In genomic region chr16:90625301-90626034, GRCm38 (mm10) we compare ENCODE assay signal across 12 mouse cellular contexts.
DNase-seq lines count a peak whose midpoint lies in the region; ATAC-seq lines count a peak whose summit lies in the region.
"Had no signal": no experiment of that assay in that cellular context is flagged by ENCODE, and none has a peak within 500 bp of the region (broad histone marks: within the 10 kb centered on the region; RNA-seq: fewer than 3 reads in every experiment).

No protein-coding gene starts in this region.

- H3K4me2 ChIP-seq in kidney, embryonic 15.5 days, result no peak overlapping the region
- H3K4me2 ChIP-seq in embryonic facial prominence, embryonic 12.5 days (replicated peaks), result no peak overlapping the region
- no peak overlapping the region for H3K4me2 ChIP-seq in limb, embryonic 13.5 days (replicated peaks)
- H3K4me2 ChIP-seq in hindbrain, embryonic 14.5 days (replicated peaks), result no peak overlapping the region
- H3K4me2 ChIP-seq: liver, embryonic 12.5 days; midbrain, embryonic 11.5 days had no signal

- no peak overlapping the region for H3K9ac ChIP-seq in kidney, embryonic 15.5 days
- H3K9ac ChIP-seq in embryonic facial prominence, embryonic 12.5 days, result no peak overlapping the region
- H3K9ac ChIP-seq in limb, embryonic 13.5 days, result no peak overlapping the region
- no peak overlapping the region for H3K9ac ChIP-seq in hindbrain, embryonic 14.5 days
- H3K9ac ChIP-seq: liver, embryonic 12.5 days had no signal

- no peaks in the 10 kb centered on the region for H3K36me3 ChIP-seq in kidney, embryonic 15.5 days
- no peaks in the 10 kb centered on the region for H3K36me3 ChIP-seq in embryonic facial prominence, embryonic 12.5 days
- H3K36me3 ChIP-seq in limb, embryonic 13.5 days, result no peaks in the 10 kb centered on the region
- H3K36me3 ChIP-seq in hindbrain, embryonic 14.5 days (replicated peaks; ENCODE audit: control insufficient read depth, insufficient read depth), result no peaks in the 10 kb centered on the region
- H3K36me3 ChIP-seq: liver, embryonic 12.5 days had no signal

- no peaks in the 10 kb centered on the region for H3K27me3 ChIP-seq in kidney, embryonic 15.5 days
- H3K27me3 ChIP-seq in embryonic facial prominence, embryonic 12.5 days, result no peaks in the 10 kb centered on the region
- no peaks in the 10 kb centered on the region for H3K27me3 ChIP-seq in limb, embryonic 13.5 days
- H3K27me3 ChIP-seq in hindbrain, embryonic 14.5 days (ENCODE audit: control insufficient read depth, insufficient read depth, low read length), result no peaks in the 10 kb centered on the region
- H3K27me3 ChIP-seq: liver, embryonic 12.5 days had no signal

- H3K4me3 ChIP-seq in kidney, embryonic 15.5 days (replicated peaks), result no peak overlapping the region
- H3K4me3 ChIP-seq in embryonic facial prominence, embryonic 12.5 days, result no peak overlapping the region
- no peak overlapping the region for H3K4me3 ChIP-seq in limb, embryonic 13.5 days
- no peak overlapping the region for H3K4me3 ChIP-seq in hindbrain, embryonic 14.5 days (replicated peaks; ENCODE audit: low read length)
- H3K4me3 ChIP-seq: left cerebral cortex, adult 2 months; liver, embryonic 12.5 days had no signal

- 56% methylated on average over 16 of the region's 16 CpGs for WGBS in kidney, embryonic 15.5 days
- WGBS in embryonic facial prominence, embryonic 12.5 days, result 61% methylated on average over 16 of the region's 16 CpGs
- 61% methylated on average over 16 of the region's 16 CpGs for WGBS in limb, embryonic 13.5 days
- WGBS in hindbrain, embryonic 14.5 days, result 68% methylated on average over 16 of the region's 16 CpGs

- no peak for ATAC-seq in kidney, embryonic 15.5 days (replicated peaks; ENCODE audit: low FRiP score)
- ATAC-seq in embryonic facial prominence, embryonic 12.5 days (ENCODE audit: insufficient number of reproducible peaks, insufficient read depth, low FRiP score, low TSS enrichment), result no peak
- ATAC-seq in limb, embryonic 13.5 days (ENCODE audit: low FRiP score, low read depth), result no peak
- no peak for ATAC-seq in hindbrain, embryonic 14.5 days (ENCODE audit: low FRiP score)
- ATAC-seq: liver, embryonic 12.5 days had no signal

- H3K9me3 ChIP-seq in kidney, embryonic 15.5 days (replicated peaks), result no peaks in the 10 kb centered on the region
- no peaks in the 10 kb centered on the region for H3K9me3 ChIP-seq in embryonic facial prominence, embryonic 12.5 days
- H3K9me3 ChIP-seq in limb, embryonic 13.5 days, result 0 out of 2 replicates have a peak, but pooled peaks cover 6% of the 10 kb centered on the region
- H3K9me3 ChIP-seq in hindbrain, embryonic 14.5 days (ENCODE audit: control insufficient read depth, low read length), result no peaks in the 10 kb centered on the region
- H3K9me3 ChIP-seq: liver, embryonic 12.5 days had no signal

- peaks cover 66% of the 10 kb centered on the region for H3K4me1 ChIP-seq in kidney, embryonic 15.5 days
- H3K4me1 ChIP-seq in embryonic facial prominence, embryonic 12.5 days, result peaks cover 66% of the 10 kb centered on the region
- peaks cover 79% of the 10 kb centered on the region for H3K4me1 ChIP-seq in limb, embryonic 13.5 days
- peaks cover 42% of the 10 kb centered on the region for H3K4me1 ChIP-seq in hindbrain, embryonic 14.5 days (replicated peaks; ENCODE audit: control insufficient read depth, insufficient read depth, low read length)

- peak overlapping the region; percentile 52; the same call in 1 of the 2 replicates for H3K27ac ChIP-seq in kidney, embryonic 15.5 days
- H3K27ac ChIP-seq in embryonic facial prominence, embryonic 12.5 days, result peak overlapping the region; percentile 83; the same call in 1 of the 2 replicates
- peak overlapping the region; percentile 48 for H3K27ac ChIP-seq in limb, embryonic 13.5 days
- no peak overlapping the region for H3K27ac ChIP-seq in hindbrain, embryonic 14.5 days
- H3K27ac ChIP-seq: left cerebral cortex, adult 2 months; liver, embryonic 12.5 days had no signal

- DNase-seq in kidney, postnatal 36 days, result no peak
- peak; percentile 65 to 72 for DNase-seq in lung, postnatal 4 days
- no peak for DNase-seq in frontal cortex, postnatal 25 days (ENCODE audit: low spot score in 2 of 2)
- no peak for DNase-seq in hindbrain, embryonic 14.5 days (ENCODE audit: low spot score)
- DNase-seq: cerebellum, postnatal 36 days; kidney, postnatal 25 days had no signal

Comparison
In these comparisons a context has a peak if more than half of its experiments do, and no peak if none do; other contexts are left out.
1. DNase-seq: peak in lung, postnatal 4 days (2 of 2); none in kidney, postnatal 36 days (0 of 2), frontal cortex, postnatal 25 days (0 of 2) and hindbrain, embryonic 14.5 days (single experiment).